Mouse (Mus musculus) liver, postnatal 0 days (tissue): ENCODE data around the gene Oat. TPM values are rescaled to one million over a fixed set of nuclear protein-coding genes. Genes with fewer than 3 reads are reported as not detected.

Experiments
- ATAC-seq: fragments of 200-750 bp; cut with Nextera tagmentation; 2 replicates; pipeline ENCODE4 v1.8.0; 2017; ENCODE audit warnings: mild to moderate bottlenecking, moderate library complexity
- DNase-seq: peaks from one replicate; pipeline ENCODE4 v3.0.0-alpha.2; 2016
- H3K27ac ChIP-seq: fragments of 300-500 bp; sonication (generic); 2 replicates; pipeline ENCODE4 v1.5.1; 2014; ENCODE audit warnings: antibody characterized with exemption, moderate library complexity, mild to moderate bottlenecking, low read depth
- H3K27me3 ChIP-seq: fragments of 300-500 bp; sonication (generic); 2 replicates; pipeline ENCODE4 v1.6.1; 2014; ENCODE audit warnings: low read length, control low read depth, mixed read lengths; ENCODE audit not compliant: insufficient read depth
- H3K36me3 ChIP-seq: fragments of 300-500 bp; sonication (generic); replicated peaks from 2 replicates; pipeline ENCODE4 v1.6.1; 2014; ENCODE audit warnings: mild to moderate bottlenecking, control low read depth, low read length, moderate library complexity, mixed read lengths; ENCODE audit not compliant: insufficient read depth
- H3K4me1 ChIP-seq: fragments of 300-500 bp; sonication (generic); 2 replicates; pipeline ENCODE4 v1.6.1; 2014; ENCODE audit warnings: antibody characterized with exemption, mild to moderate bottlenecking, control low read depth; ENCODE audit not compliant: insufficient read depth
- H3K4me2 ChIP-seq: fragments of 300-500 bp; sonication (generic); 2 replicates; pipeline ENCODE4 v1.6.1; 2014; ENCODE audit warnings: low read depth, mild to moderate bottlenecking, low read length, moderate library complexity, mixed read lengths
- H3K4me3 ChIP-seq: fragments of 300-500 bp; sonication (generic); 2 replicates; pipeline ENCODE4 v1.5.1; 2014; ENCODE audit warnings: low read depth, low read length
- H3K9ac ChIP-seq: fragments of 300-500 bp; sonication (generic); replicated peaks from 2 replicates; pipeline ENCODE4 v1.6.1; 2014; ENCODE audit warnings: mild to moderate bottlenecking, moderate library complexity
- H3K9me3 ChIP-seq: fragments of 300-500 bp; sonication (generic); 2 replicates; pipeline ENCODE4 v1.6.1; 2016; ENCODE audit warnings: mild to moderate bottlenecking, control low read depth, low read length, mixed read lengths
- CTCF ChIP-seq: sonication (generic); IDR thresholded peaks from 2 replicates; pipeline ENCODE4 v1.5.1; 2016; ENCODE audit warnings: antibody characterized with exemption, low read depth
- EP300 ChIP-seq: IDR thresholded peaks from 2 replicates; pipeline ENCODE4 v1.6.1; 2016; ENCODE audit warnings: antibody characterized with exemption, low read depth, mild to moderate bottlenecking
- WGBS: fragments of 180-500 bp; shearing (Covaris S2); extraction: QIAGEN DNeasy Blood & Tissue Kit; methylation state at CpG from one replicate; pipeline ENCODE4 v1.1.7; 2014; ENCODE audit not compliant: insufficient replicate concordance; 5-methylcytosine and 5-hydroxymethylcytosine counted together
- polyA plus RNA-seq: library from polyadenylated mRNA; unstranded; fragments of >200 nt; fragmentation: Nextera tagmentation; extraction: Ambion mirVana; gene quantifications from 2 replicates; pipeline ENCODE4 v1.2.1, GENCODE M21; 2015

Gene Oat
- polyA plus RNA-seq, 1 experiment from 2014 or later: 44.6 TPM

GRCm38 (mm10) chr7:132615346-132615745 is 39.1 kb upstream of the Oat start:
- Histone ChIP-seq H3K27me3 (no peaks in the 10 kb centered on the region), H3K27ac (no peak overlapping the region), H3K4me3 (no peak overlapping the region), H3K36me3 (no peaks in the 10 kb centered on the region), H3K9ac (no peak overlapping the region), H3K4me2 (no peak overlapping the region), H3K4me1 (peaks cover 6% of the 10 kb centered on the region), H3K9me3 (no peaks in the 10 kb centered on the region)
- DNase-seq (peak; percentile 36), ATAC-seq (peak; percentile 26)
- no peak for TF ChIP-seq CTCF
- TF ChIP-seq EP300: no peak
- 38% methylated on average over 3 of the region's 3 CpGs for WGBS

DNA sequence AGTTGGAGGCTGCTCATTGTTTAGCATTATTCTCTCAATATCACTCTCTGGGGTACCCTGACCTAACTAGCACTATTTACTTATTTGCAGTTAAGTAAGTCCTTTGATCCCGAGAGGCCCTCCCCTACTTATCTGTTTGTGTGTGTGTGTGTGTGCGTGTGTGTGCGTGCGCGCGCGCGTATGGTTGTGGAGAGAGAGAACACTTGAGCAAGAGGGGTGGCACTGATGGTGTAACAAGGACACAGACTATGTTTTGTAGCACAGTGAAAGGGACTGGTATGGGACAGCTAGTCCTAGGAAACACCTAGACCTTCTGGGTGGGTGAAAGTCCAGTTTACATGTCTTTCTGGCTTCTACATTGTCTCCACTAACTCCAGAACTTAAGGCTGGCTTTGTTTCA is 35.3 kb upstream of the Oat start:
- H3K4me1 ChIP-seq: peaks cover 9% of the 10 kb centered on the region
- DNase-seq (peak; percentile 60), ATAC-seq (peak; percentile 80)
- no peak overlapping the region for H3K9ac ChIP-seq
- no peaks in the 10 kb centered on the region for H3K36me3 ChIP-seq
- H3K4me3 ChIP-seq: no peak overlapping the region
- TF ChIP-seq CTCF: no peak
- peak; percentile 76 for TF ChIP-seq EP300
- peak overlapping the region; percentile 53; the same call in 1 of the 2 replicates for H3K27ac ChIP-seq
- WGBS: 77% methylated on average over 8 of the region's 8 CpGs
- 0 out of 2 replicates have a peak, but pooled peaks cover 8% of the 10 kb centered on the region for H3K27me3 ChIP-seq
- no peaks in the 10 kb centered on the region for H3K9me3 ChIP-seq
- peak overlapping the region; percentile 79; the same call in 1 of the 2 replicates for H3K4me2 ChIP-seq

- Histone ChIP-seq H3K36me3 (no peaks in the 10 kb centered on the region), H3K27ac (peak within 1 kb of the TSS; percentile 41), H3K4me1 (peaks cover 9% of the 10 kb centered on the region), H3K27me3 (peaks cover 15% of the 10 kb centered on the region; the same call in 1 of the 2 replicates), H3K4me2 (peak within 1 kb of the TSS; percentile 79), H3K4me3 (peak within 1 kb of the TSS; percentile 55), H3K9me3 (no peaks in the 10 kb centered on the region), H3K9ac (peak within 1 kb of the TSS; percentile 37)
- WGBS: 7% methylated on average over 44 of the region's 44 CpGs
- TF ChIP-seq EP300 (no peak), CTCF (0 out of 2 replicates have a peak, but pooled peaks have one; percentile 4)
- peak; percentile 88 for DNase-seq
- ATAC-seq: peak; percentile 83
These were observed 34.5 kb upstream of the Oat start, which contains the start of gene Lhpp for GRCm38 (mm10) chr7:132610468-132611318. Gene Lhpp (plus strand): TSS chr7:132610638.

- DNase-seq (no peak), ATAC-seq (no peak)
- TF ChIP-seq CTCF (no peak), EP300 (no peak)
- H3K4me3 ChIP-seq: no peak overlapping the region
- no peak overlapping the region for H3K4me2 ChIP-seq
- H3K4me1 ChIP-seq: peaks cover 9% of the 10 kb centered on the region
- WGBS: 92% methylated on average over 4 of the region's 4 CpGs
- no peaks in the 10 kb centered on the region for H3K36me3 ChIP-seq
- no peak overlapping the region for H3K9ac ChIP-seq
- H3K27me3 ChIP-seq: peaks cover 32% of the 10 kb centered on the region
- H3K27ac ChIP-seq: no peak overlapping the region
- no peaks in the 10 kb centered on the region for H3K9me3 ChIP-seq
These were observed 32.3 kb upstream of the Oat start for GRCm38 (mm10) chr7:132608316-132609020.

DNA sequence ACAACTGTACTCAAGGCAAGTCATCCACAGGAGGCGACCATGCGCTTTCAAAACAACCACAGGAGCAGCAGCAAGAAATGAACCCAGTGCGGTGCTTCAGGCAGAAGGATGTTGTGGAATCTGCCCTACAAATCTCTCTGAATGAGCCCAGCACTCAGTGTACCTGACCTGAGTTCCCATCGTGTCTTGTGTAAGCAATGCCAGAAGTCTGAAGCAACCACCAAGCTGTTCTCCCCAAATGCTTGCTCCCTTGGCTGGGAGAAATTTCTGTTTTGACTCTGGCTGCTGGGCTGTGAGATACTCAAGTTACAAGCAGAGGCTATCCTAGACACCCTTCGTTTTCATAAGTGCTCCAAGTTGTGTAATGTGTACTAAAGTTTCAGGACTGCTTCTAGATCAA is 29.5 kb upstream of the Oat start:
- no peaks in the 10 kb centered on the region for H3K36me3 ChIP-seq
- ATAC-seq (no peak), DNase-seq (no peak)
- no peak overlapping the region for H3K9ac ChIP-seq
- WGBS: 48% methylated on average over 5 of the region's 5 CpGs
- no peaks in the 10 kb centered on the region for H3K9me3 ChIP-seq
- no peak overlapping the region for H3K27ac ChIP-seq
- no peak for TF ChIP-seq EP300
- no peak for TF ChIP-seq CTCF
- H3K4me1 ChIP-seq: peaks cover 6% of the 10 kb centered on the region
- no peak overlapping the region for H3K4me3 ChIP-seq
- no peak overlapping the region for H3K4me2 ChIP-seq
- H3K27me3 ChIP-seq: peaks cover 59% of the 10 kb centered on the region

GRCm38 (mm10) chr7:132604720-132605119 is 28.5 kb upstream of the Oat start:
- Histone ChIP-seq H3K9me3 (no peaks in the 10 kb centered on the region), H3K27me3 (peaks cover 69% of the 10 kb centered on the region), H3K4me1 (no peaks in the 10 kb centered on the region), H3K36me3 (no peaks in the 10 kb centered on the region), H3K4me2 (no peak overlapping the region), H3K4me3 (no peak overlapping the region), H3K27ac (no peak overlapping the region), H3K9ac (no peak overlapping the region)
- ATAC-seq: no peak
- DNase-seq: no peak
- WGBS: 78% methylated on average over 4 of the region's 4 CpGs
- no peak for TF ChIP-seq CTCF
- no peak for TF ChIP-seq EP300
